Mouse (Mus musculus) intestine, postnatal 0 days (tissue): ENCODE measurements around the gene Vps37d. TPM values are rescaled to one million over a fixed set of nuclear protein-coding genes. Genes with fewer than 3 reads are reported as not detected.

Source experiments
- ATAC-seq: fragments of 200-750 bp; cut with Nextera tagmentation; 2 replicates; pipeline ENCODE4 v1.8.0; 2017; ENCODE audit warnings: mild to moderate bottlenecking, moderate TSS enrichment, moderate library complexity
- H3K27ac ChIP-seq: fragments of 300-500 bp; sonication (generic); 2 replicates; pipeline ENCODE4 v1.5.1; 2014; ENCODE audit warnings: mild to moderate bottlenecking, low read depth, low read length, moderate library complexity
- H3K27me3 ChIP-seq: fragments of 300-500 bp; sonication (generic); replicated peaks from 2 replicates; pipeline ENCODE4 v1.6.1; 2014; ENCODE audit warnings: low read length, mixed read lengths; ENCODE audit not compliant: control insufficient read depth, insufficient read depth
- H3K36me3 ChIP-seq: fragments of 300-500 bp; sonication (generic); 2 replicates; pipeline ENCODE4 v1.6.1; 2014; ENCODE audit warnings: mild to moderate bottlenecking, moderate library complexity; ENCODE audit not compliant: control insufficient read depth, insufficient read depth
- H3K4me1 ChIP-seq: fragments of 300-500 bp; sonication (generic); replicated peaks from 2 replicates; pipeline ENCODE4 v1.6.1; 2014; ENCODE audit warnings: antibody characterized with exemption, low read length, mixed read lengths; ENCODE audit not compliant: control insufficient read depth, insufficient read depth
- H3K4me2 ChIP-seq: fragments of 300-500 bp; sonication (generic); replicated peaks from 2 replicates; pipeline ENCODE4 v1.6.1; 2014; ENCODE audit warnings: low read depth, mild to moderate bottlenecking, moderate library complexity
- H3K4me3 ChIP-seq: fragments of 300-500 bp; sonication (generic); 2 replicates; pipeline ENCODE4 v1.5.1; 2014; ENCODE audit warnings: low read depth, low read length
- H3K9ac ChIP-seq: fragments of 300-500 bp; sonication (generic); 2 replicates; pipeline ENCODE4 v1.6.1; 2014; ENCODE audit warnings: mild to moderate bottlenecking, low read depth, low read length
- H3K9me3 ChIP-seq: fragments of 300-500 bp; sonication (generic); 2 replicates; pipeline ENCODE4 v1.6.1; 2016; ENCODE audit warnings: mixed run types; ENCODE audit not compliant: control insufficient read depth
- CTCF ChIP-seq: sonication (generic); IDR thresholded peaks from 2 replicates; pipeline ENCODE4 v1.5.1; 2016; ENCODE audit warnings: low read depth, mild to moderate bottlenecking, control low read depth, antibody characterized with exemption, moderate library complexity
- WGBS: fragments of 180-500 bp; shearing (Covaris S2); extraction: QIAGEN DNeasy Blood & Tissue Kit; methylation state at CpG from one replicate; pipeline ENCODE4 v1.1.7; 2014; 5-methylcytosine and 5-hydroxymethylcytosine counted together
- polyA plus RNA-seq: library from polyadenylated mRNA; unstranded; fragments of >200 nt; fragmentation: Nextera tagmentation; extraction: Ambion mirVana; gene quantifications from 2 replicates; pipeline ENCODE4 v1.2.1, GENCODE M21; 2015

The Vps37d gene
- polyA plus RNA-seq, 1 experiment from 2014 or later, result 2.9 TPM

- Histone ChIP-seq H3K4me1 (no peaks in the 10 kb centered on the region), H3K9me3 (no peaks in the 10 kb centered on the region), H3K9ac (no peak overlapping the region), H3K27me3 (no peaks in the 10 kb centered on the region), H3K36me3 (peaks cover 33% of the 10 kb centered on the region), H3K4me3 (no peak overlapping the region), H3K4me2 (no peak overlapping the region), H3K27ac (no peak overlapping the region)
- TF ChIP-seq CTCF, result no peak
- 61% methylated on average over 6 of the region's 6 CpGs for WGBS
- ATAC-seq, result no peak
These were observed 38.0 kb downstream of the Vps37d start for GRCm38 (mm10) chr5:135040059-135040458.

- ATAC-seq, result no peak
- Histone ChIP-seq H3K36me3 (peaks cover 28% of the 10 kb centered on the region), H3K27me3 (no peaks in the 10 kb centered on the region), H3K4me1 (no peaks in the 10 kb centered on the region), H3K9ac (no peak overlapping the region), H3K9me3 (no peaks in the 10 kb centered on the region), H3K4me3 (no peak overlapping the region), H3K4me2 (no peak overlapping the region), H3K27ac (no peak overlapping the region)
- TF ChIP-seq CTCF, result no peak
- 87% methylated on average over 9 of the region's 9 CpGs for WGBS
These were observed 38.5 kb downstream of the Vps37d start for GRCm38 (mm10) chr5:135039541-135039940.

GRCm38 (mm10) chr5:135037946-135038345, 40.1 kb downstream of the Vps37d start:
- H3K27me3 ChIP-seq, result no peaks in the 10 kb centered on the region
- no peak overlapping the region for H3K27ac ChIP-seq
- no peaks in the 10 kb centered on the region for H3K4me1 ChIP-seq
- no peaks in the 10 kb centered on the region for H3K9me3 ChIP-seq
- ATAC-seq, result no peak
- peaks cover 22% of the 10 kb centered on the region for H3K36me3 ChIP-seq
- TF ChIP-seq CTCF, result no peak
- H3K4me3 ChIP-seq, result no peak overlapping the region
- no peak overlapping the region for H3K4me2 ChIP-seq
- 78% methylated on average over 3 of the region's 3 CpGs for WGBS
- H3K9ac ChIP-seq, result no peak overlapping the region

- no peaks in the 10 kb centered on the region for H3K9me3 ChIP-seq
- H3K4me1 ChIP-seq, result no peaks in the 10 kb centered on the region
- H3K36me3 ChIP-seq, result peaks cover 18% of the 10 kb centered on the region
- H3K4me3 ChIP-seq, result no peak overlapping the region
- no peaks in the 10 kb centered on the region for H3K27me3 ChIP-seq
- H3K4me2 ChIP-seq, result no peak overlapping the region
- 67% methylated on average over 18 of the region's 18 CpGs for WGBS
- ATAC-seq, result no peak
- no peak overlapping the region for H3K27ac ChIP-seq
- H3K9ac ChIP-seq, result no peak overlapping the region
- no peak for TF ChIP-seq CTCF
These were observed 42.3 kb downstream of the Vps37d start for GRCm38 (mm10) chr5:135035608-135036359.

- peak; percentile 46 for TF ChIP-seq CTCF
- H3K4me3 ChIP-seq, result no peak overlapping the region
- no peak overlapping the region for H3K4me2 ChIP-seq
- ATAC-seq, result no peak
- H3K9me3 ChIP-seq, result no peaks in the 10 kb centered on the region
- H3K27ac ChIP-seq, result no peak overlapping the region; the same call in 1 of the 2 replicates
- no peak overlapping the region for H3K9ac ChIP-seq
- no peaks in the 10 kb centered on the region for H3K27me3 ChIP-seq
- peaks cover 13% of the 10 kb centered on the region for H3K36me3 ChIP-seq
- H3K4me1 ChIP-seq, result no peaks in the 10 kb centered on the region
- WGBS, result 97% methylated on average over 2 of the region's 2 CpGs
These were observed 43.5 kb downstream of the Vps37d start for GRCm38 (mm10) chr5:135034593-135034992.

GRCm38 (mm10) chr5:135032581-135032980, 45.5 kb downstream of the Vps37d start:
- Histone ChIP-seq H3K4me1 (0 out of 2 replicates have a peak, but pooled peaks cover 6% of the 10 kb centered on the region), H3K9me3 (no peaks in the 10 kb centered on the region), H3K27ac (no peak overlapping the region), H3K36me3 (peaks cover 6% of the 10 kb centered on the region), H3K4me3 (no peak overlapping the region), H3K4me2 (no peak overlapping the region), H3K27me3 (no peaks in the 10 kb centered on the region), H3K9ac (no peak overlapping the region)
- no peak for ATAC-seq
- WGBS, result 80% methylated on average over 5 of the region's 5 CpGs
- no peak for TF ChIP-seq CTCF
